Mouse (Mus musculus): ENCODE measurements around the gene Gfm2.

DNA sequence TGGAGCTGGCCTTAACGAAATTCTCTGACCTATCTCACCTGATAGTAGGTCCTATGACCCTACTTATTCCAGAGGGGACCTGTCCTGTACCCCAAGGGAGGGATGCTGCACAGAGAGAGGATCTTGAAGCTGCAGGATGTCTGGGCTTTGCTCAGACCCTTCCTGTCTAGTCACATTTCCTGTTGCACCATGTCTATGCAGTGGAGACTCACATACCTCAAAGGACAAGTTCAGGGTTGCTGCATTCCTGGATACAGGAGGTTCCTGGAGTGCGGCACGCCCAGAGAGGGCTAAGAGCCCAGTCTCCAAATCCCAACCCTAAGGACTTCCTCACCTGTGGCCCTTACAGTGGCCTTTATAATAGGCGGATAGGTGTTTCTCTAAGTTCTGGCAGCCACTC, 48.6 kb downstream of the Gfm2 start:
- TF ChIP-seq EP300 (IDR thresholded peaks at IDR 0.05; ENCODE audit: low read depth) (no peak), CTCF (IDR thresholded peaks at IDR 0.05; ENCODE audit: low read depth) (no peak)
